Mouse (Mus musculus): ENCODE data around the gene Mad1l1. TPM values are rescaled to one million over a fixed set of nuclear protein-coding genes. Genes with fewer than 3 reads are reported as not detected.

Gene Mad1l1
- polyA plus RNA-seq, 2 experiments = 31.8 to 38.2 TPM

- Histone ChIP-seq H3K36me3 (ENCODE audit: control insufficient read depth, insufficient read depth, low read length) (peaks cover 6% of the 10 kb centered on the region; the same call in 1 of the 2 replicates), H3K4me1 (ENCODE audit: control insufficient read depth, insufficient read depth, low read length) (peaks cover 6% of the 10 kb centered on the region; the same call in 1 of the 2 replicates), H3K4me3 (replicated peaks; ENCODE audit: low read length) (no peak overlapping the region), H3K27me3 (ENCODE audit: control insufficient read depth, insufficient read depth, low read length) (no peaks in the 10 kb centered on the region), H3K9me3 (ENCODE audit: control insufficient read depth, low read length) (no peaks in the 10 kb centered on the region), H3K27ac (replicated peaks; ENCODE audit: low read depth, low read length) (no peak overlapping the region), H3K4me2 (replicated peaks; ENCODE audit: low read depth, low read length, severe bottlenecking) (no peak overlapping the region), H3K9ac (ENCODE audit: low read depth, low read length, severe bottlenecking) (no peak overlapping the region)
- ATAC-seq (ENCODE audit: low FRiP score, low read depth) (no peak), DNase-seq (ENCODE audit: low spot score) (no peak)
- no peak for TF ChIP-seq POLR2A (IDR thresholded peaks at IDR 0.05; ENCODE audit: borderline replicate concordance, extremely low read depth, insufficient read depth, insufficient read length)
- 68% methylated on average over 7 of the region's 7 CpGs for WGBS
These were observed 312.2 kb downstream of the Mad1l1 start for GRCm38 (mm10) chr5:140009083-140009655.

GRCm38 (mm10) chr5:140008523-140008806 is 312.9 kb downstream of the Mad1l1 start:
- Histone ChIP-seq H3K4me2 (replicated peaks; ENCODE audit: low read depth, low read length, severe bottlenecking) (no peak overlapping the region), H3K27me3 (ENCODE audit: control insufficient read depth, insufficient read depth, low read length) (no peaks in the 10 kb centered on the region), H3K27ac (replicated peaks; ENCODE audit: low read depth, low read length) (no peak overlapping the region), H3K9me3 (ENCODE audit: control insufficient read depth, low read length) (no peaks in the 10 kb centered on the region), H3K4me3 (replicated peaks; ENCODE audit: low read length) (no peak overlapping the region), H3K36me3 (ENCODE audit: control insufficient read depth, insufficient read depth, low read length) (peaks cover 6% of the 10 kb centered on the region; the same call in 1 of the 2 replicates), H3K9ac (ENCODE audit: low read depth, low read length, severe bottlenecking) (no peak overlapping the region), H3K4me1 (ENCODE audit: control insufficient read depth, insufficient read depth, low read length) (peaks cover 3% of the 10 kb centered on the region; the same call in 1 of the 2 replicates)
- no peak for ATAC-seq (ENCODE audit: low FRiP score, low read depth)
- no peak for TF ChIP-seq POLR2A (IDR thresholded peaks at IDR 0.05; ENCODE audit: borderline replicate concordance, extremely low read depth, insufficient read depth, insufficient read length)
- 64% methylated on average over 5 of the region's 5 CpGs for whole genome bisulfite sequencing
- no peak for DNase-seq (ENCODE audit: low spot score)

GRCm38 (mm10) chr5:140007656-140008522 is 313.5 kb downstream of the Mad1l1 start:
- WGBS = 34% methylated on average over 9 of the region's 9 CpGs
- no peak for TF ChIP-seq POLR2A (IDR thresholded peaks at IDR 0.05; ENCODE audit: borderline replicate concordance, extremely low read depth, insufficient read depth, insufficient read length)
- DNase-seq (ENCODE audit: low spot score) (no peak), ATAC-seq (ENCODE audit: low FRiP score, low read depth) (no peak)
- no peak overlapping the region for H3K9ac ChIP-seq (ENCODE audit: low read depth, low read length, severe bottlenecking)
- H3K27ac ChIP-seq (replicated peaks; ENCODE audit: low read depth, low read length) = no peak overlapping the region
- no peaks in the 10 kb centered on the region for H3K27me3 ChIP-seq (ENCODE audit: control insufficient read depth, insufficient read depth, low read length)
- H3K4me1 ChIP-seq (ENCODE audit: control insufficient read depth, insufficient read depth, low read length) = peaks cover 3% of the 10 kb centered on the region; the same call in 1 of the 2 replicates
- no peak overlapping the region for H3K4me2 ChIP-seq (replicated peaks; ENCODE audit: low read depth, low read length, severe bottlenecking)
- no peaks in the 10 kb centered on the region for H3K9me3 ChIP-seq (ENCODE audit: control insufficient read depth, low read length)
- peaks cover 6% of the 10 kb centered on the region; the same call in 1 of the 2 replicates for H3K36me3 ChIP-seq (ENCODE audit: control insufficient read depth, insufficient read depth, low read length)
- H3K4me3 ChIP-seq (replicated peaks; ENCODE audit: low read length) = no peak overlapping the region

- H3K4me1 ChIP-seq (ENCODE audit: control insufficient read depth, insufficient read depth, low read length) = peaks cover 3% of the 10 kb centered on the region; the same call in 1 of the 2 replicates
- no peak overlapping the region for H3K9ac ChIP-seq (ENCODE audit: low read depth, low read length, severe bottlenecking)
- H3K36me3 ChIP-seq (ENCODE audit: control insufficient read depth, insufficient read depth, low read length) = peaks cover 6% of the 10 kb centered on the region; the same call in 1 of the 2 replicates
- no peak overlapping the region for H3K27ac ChIP-seq (replicated peaks; ENCODE audit: low read depth, low read length)
- no peak overlapping the region for H3K4me2 ChIP-seq (replicated peaks; ENCODE audit: low read depth, low read length, severe bottlenecking)
- no peak for TF ChIP-seq POLR2A (IDR thresholded peaks at IDR 0.05; ENCODE audit: borderline replicate concordance, extremely low read depth, insufficient read depth, insufficient read length)
- no peak overlapping the region for H3K4me3 ChIP-seq (replicated peaks; ENCODE audit: low read length)
- no peaks in the 10 kb centered on the region for H3K27me3 ChIP-seq (ENCODE audit: control insufficient read depth, insufficient read depth, low read length)
- DNase-seq (ENCODE audit: low spot score) (peak; percentile 25), ATAC-seq (ENCODE audit: low FRiP score, low read depth) (no peak)
- WGBS = 47% methylated on average over 8 of the region's 8 CpGs
- H3K9me3 ChIP-seq (ENCODE audit: control insufficient read depth, low read length) = no peaks in the 10 kb centered on the region
These were observed 314.5 kb downstream of the Mad1l1 start for GRCm38 (mm10) chr5:140006861-140007260.

GRCm38 (mm10) chr5:140002541-140002940 is 318.8 kb downstream of the Mad1l1 start:
- Histone ChIP-seq H3K4me1 (ENCODE audit: control insufficient read depth, insufficient read depth, low read length) (peaks cover 8% of the 10 kb centered on the region), H3K4me3 (replicated peaks; ENCODE audit: low read length) (no peak overlapping the region), H3K27ac (replicated peaks; ENCODE audit: low read depth, low read length) (no peak overlapping the region), H3K9ac (ENCODE audit: low read depth, low read length, severe bottlenecking) (no peak overlapping the region), H3K9me3 (ENCODE audit: control insufficient read depth, low read length) (no peaks in the 10 kb centered on the region), H3K36me3 (ENCODE audit: control insufficient read depth, insufficient read depth, low read length) (no peaks in the 10 kb centered on the region), H3K27me3 (ENCODE audit: control insufficient read depth, insufficient read depth, low read length) (no peaks in the 10 kb centered on the region), H3K4me2 (replicated peaks; ENCODE audit: low read depth, low read length, severe bottlenecking) (no peak overlapping the region)
- no peak for ATAC-seq (ENCODE audit: low FRiP score, low read depth)
- DNase-seq (ENCODE audit: low spot score) = no peak
- TF ChIP-seq POLR2A (IDR thresholded peaks at IDR 0.05; ENCODE audit: borderline replicate concordance, extremely low read depth, insufficient read depth, insufficient read length) = no peak
- 32% methylated on average over 3 of the region's 3 CpGs for WGBS
